Mouse (Mus musculus) c-Kit-negative CD71-positive TER-119-positive erythroid progenitor cells, embryonic 14.5 days (primary cell): ENCODE measurements around the gene Slc6a21.
"Not testable (repeated sequence)": the region's sequence is repeated elsewhere in the genome, so short reads cannot be mapped to it uniquely, and the experiment has no call there.

ENCODE experiments used
- DNase-seq: peaks from one replicate; pipeline ENCODE4 v3.0.0-alpha.2; 2013; ENCODE audit warnings: low read depth, low spot score

Slc6a21 gene

GRCm38 (mm10) chr7:45255822-45256221 lies 21.5 kb upstream of the Slc6a21 start:
- DNase-seq = not testable (repeated sequence)

DNA sequence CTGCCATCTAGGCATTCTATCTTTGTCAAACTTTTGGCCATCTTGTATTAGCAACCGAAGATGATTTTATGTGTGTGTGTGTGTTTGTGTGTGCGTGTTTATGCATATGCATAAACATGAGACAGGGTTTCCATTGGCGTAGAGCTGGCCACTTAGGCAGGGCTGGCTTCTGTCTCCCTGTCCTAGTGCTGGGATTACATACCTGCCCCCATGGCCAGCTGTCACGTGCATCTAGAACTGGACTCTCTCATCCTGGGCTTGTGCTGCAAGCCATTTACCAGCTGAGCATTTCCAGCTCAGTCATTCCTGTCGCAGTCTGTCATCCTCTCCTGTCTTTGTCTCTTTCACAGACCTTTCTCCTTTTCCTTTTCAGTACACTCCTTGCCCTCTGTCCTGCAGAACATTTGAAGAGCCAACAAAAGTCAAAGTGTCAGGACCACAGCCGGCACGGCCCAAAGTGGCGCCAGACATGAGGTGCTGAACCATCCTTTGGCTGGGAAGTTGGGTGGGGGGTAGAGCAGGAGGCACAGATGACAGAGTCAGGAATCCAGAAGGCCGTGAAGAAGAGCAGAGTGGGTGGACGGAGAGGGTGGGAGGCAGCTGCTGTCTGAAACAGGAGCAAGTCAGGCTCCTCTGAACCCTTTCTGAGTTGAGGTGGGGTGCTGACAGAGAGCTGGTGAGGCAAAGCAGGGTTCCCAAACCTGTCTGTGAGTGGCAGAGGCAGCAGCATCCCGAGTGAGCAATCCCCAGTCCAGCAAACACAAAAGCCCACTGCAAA lies 20.1 kb upstream of the Slc6a21 start:
- no peak for DNase-seq

DNA sequence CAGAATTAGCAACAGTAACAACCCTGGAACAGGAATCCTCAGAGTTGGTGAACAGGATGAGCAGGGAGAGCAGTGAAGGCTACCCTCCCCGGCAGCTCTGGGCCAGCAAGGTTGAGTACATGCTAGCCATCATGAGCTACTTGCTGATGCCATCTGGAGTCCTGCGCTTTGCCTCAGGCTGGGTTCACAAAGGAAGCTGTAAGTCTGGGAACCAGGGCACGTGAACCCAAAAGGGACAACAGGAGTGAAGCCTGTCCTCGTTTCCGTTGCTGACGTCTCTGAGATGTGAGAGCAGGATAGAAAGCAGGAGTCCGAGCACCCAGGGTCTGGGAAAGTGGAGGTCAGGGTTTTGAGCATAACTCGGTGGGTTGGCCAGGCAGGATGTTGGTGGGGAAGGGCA lies 18.0 kb upstream of the Slc6a21 start:
- DNase-seq = no peak

GRCm38 (mm10) chr7:45262266-45262665 lies 15.0 kb upstream of the Slc6a21 start:
- no peak for DNase-seq

- DNase-seq = no peak
Observed at GRCm38 (mm10) chr7:45263006-45263607, 14.2 kb upstream of the Slc6a21 start.

DNA sequence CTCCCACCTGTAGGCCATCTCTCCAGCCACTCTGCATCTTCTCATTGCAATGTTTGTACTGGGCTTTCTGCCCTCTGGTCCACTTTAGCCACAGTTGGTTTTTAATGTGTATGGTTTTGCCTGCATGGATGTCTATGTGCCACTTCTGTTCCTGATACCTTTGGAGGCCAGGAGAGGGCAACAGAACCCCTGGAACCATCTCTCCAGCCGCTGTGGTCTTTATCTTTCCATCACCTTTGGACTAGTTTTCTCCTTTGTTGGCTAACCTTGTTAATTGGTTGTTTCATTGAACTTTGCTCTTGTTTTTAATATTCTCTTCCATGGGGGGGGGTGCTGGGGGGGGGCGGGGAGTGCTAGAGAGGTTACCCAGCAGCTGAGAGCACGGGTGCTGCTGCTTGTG lies 13.0 kb upstream of the Slc6a21 start:
- no peak for DNase-seq

- no peak for DNase-seq
Observed at GRCm38 (mm10) chr7:45265518-45265917, 11.8 kb upstream of the Slc6a21 start.

- no peak for DNase-seq
Observed at GRCm38 (mm10) chr7:45272786-45273412, 4.4 kb upstream of the Slc6a21 start.

DNA sequence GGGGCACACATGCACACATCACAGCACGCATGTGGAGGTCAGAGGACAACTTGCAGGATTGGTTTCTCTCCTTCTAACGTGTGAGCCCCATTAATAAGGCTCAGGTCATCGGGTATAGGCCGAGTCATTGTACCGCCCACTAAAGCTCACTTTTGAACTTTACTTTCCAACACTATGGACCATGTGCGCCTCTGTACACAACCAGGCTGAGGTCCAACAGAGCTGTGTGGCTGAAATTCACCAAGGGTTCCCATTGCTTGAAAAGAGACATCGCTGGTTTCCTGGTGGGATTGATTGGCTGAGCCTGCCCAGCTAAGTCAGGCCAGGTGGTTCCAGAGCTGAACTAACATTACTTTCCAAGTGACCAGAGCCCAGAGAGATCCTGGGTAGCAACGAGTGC lies 3.6 kb upstream of the Slc6a21 start:
- no peak for DNase-seq

DNA sequence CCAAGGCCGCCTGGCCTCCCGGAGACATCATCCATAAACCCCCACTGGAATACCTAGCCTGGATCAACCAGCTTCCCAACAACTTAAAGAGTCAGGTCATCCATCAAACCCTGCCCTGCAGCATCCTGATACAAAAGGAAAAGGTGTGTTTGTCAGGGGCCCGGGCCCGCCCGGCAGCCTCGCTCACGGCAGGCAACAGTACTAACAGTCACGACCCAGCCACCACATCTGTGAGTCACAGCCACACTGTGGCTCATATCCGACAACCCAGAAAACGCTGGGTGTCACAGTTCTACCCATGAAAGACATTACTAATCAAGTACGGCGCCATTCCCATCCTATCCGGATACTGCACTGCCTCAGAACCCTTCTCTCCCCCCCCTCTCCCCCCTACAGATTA lies 9.2 kb downstream of the Slc6a21 start:
- DNase-seq = no peak

GRCm38 (mm10) chr7:45296626-45297025 lies 19.3 kb downstream of the Slc6a21 start:
- DNase-seq = no peak

DNA sequence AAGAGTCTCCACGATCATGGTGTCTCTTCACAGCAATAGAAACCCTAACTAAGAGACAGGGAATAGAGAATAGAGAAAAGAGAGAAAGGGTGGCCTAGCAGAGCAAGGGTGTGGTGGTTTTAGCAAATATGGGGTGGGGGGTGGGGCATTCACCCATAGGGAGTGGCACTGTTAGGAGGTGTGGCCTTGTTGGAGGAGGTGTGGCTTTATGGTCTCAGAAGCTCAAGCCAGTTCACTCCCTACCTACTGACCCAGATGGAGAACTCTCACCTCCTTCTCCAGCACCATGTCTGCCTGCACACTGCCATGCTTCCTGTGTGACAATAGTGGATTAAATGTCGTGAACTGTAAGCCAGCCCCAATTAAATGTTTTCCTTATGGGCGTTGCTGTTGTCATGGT lies 20.2 kb downstream of the Slc6a21 start:
- DNase-seq = no peak

DNA sequence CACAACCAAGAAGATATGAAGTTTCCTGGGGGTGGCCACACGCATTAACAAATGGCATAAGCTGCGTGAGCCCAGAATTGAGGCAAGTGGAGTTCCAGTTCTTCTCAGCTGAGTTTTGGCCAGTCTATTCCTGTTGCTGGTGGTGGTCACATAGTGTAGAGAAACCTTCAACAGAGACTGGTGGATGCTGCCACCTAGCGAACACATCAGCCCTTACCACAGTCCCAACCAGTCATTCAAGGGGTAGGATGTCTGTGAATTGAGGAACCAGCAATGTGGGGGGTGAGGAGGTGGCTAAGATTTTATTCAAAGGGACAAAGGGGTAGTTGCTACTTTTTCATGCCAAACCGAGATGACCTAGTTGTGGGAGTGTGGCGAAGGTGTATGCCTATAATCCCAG lies 22.4 kb downstream of the Slc6a21 start:
- DNase-seq = no peak

- no peak for DNase-seq
Observed at GRCm38 (mm10) chr7:45300270-45300669, 23.0 kb downstream of the Slc6a21 start.

DNA sequence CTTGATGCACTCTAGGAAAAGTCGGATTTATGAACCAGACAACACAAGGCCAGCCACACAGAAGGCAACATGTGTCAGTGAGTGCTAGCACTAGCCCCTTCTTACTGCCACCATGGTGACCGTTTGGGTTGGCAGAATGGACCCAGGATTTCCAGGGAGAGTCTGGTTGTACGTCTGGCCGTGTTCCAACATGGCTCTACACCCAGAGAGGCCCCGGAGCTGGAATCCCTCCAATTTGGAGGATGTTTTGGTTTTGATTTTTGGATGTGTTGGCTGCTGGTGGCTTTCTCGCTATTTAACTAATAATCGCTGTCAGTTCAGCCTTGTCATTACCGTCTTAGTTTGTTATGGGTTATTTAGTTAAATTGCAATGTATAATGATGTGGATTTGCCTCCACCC lies 25.3 kb downstream of the Slc6a21 start:
- no peak for DNase-seq

GRCm38 (mm10) chr7:45304869-45305268 lies 27.6 kb downstream of the Slc6a21 start:
- no peak for DNase-seq

DNA sequence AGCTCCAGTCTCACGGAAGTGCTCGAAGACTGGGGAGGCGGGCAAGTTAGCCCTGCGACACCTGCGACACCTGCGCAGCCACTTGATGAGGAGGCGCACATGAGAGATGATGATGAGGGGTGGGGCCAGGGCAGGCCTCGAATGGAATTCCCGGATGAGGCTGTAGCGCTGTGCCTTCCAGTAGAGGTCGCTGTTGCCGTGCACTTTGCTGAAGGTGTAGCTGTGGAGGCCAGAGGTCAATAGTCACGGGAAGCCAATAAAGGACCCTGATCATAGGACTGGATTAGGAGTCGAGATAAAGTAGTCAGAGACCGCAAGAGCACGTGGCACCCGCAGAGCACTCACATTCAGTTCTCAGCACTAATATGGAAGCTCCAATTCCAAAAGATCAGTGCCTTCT lies 28.0 kb downstream of the Slc6a21 start:
- DNase-seq = no peak

DNA sequence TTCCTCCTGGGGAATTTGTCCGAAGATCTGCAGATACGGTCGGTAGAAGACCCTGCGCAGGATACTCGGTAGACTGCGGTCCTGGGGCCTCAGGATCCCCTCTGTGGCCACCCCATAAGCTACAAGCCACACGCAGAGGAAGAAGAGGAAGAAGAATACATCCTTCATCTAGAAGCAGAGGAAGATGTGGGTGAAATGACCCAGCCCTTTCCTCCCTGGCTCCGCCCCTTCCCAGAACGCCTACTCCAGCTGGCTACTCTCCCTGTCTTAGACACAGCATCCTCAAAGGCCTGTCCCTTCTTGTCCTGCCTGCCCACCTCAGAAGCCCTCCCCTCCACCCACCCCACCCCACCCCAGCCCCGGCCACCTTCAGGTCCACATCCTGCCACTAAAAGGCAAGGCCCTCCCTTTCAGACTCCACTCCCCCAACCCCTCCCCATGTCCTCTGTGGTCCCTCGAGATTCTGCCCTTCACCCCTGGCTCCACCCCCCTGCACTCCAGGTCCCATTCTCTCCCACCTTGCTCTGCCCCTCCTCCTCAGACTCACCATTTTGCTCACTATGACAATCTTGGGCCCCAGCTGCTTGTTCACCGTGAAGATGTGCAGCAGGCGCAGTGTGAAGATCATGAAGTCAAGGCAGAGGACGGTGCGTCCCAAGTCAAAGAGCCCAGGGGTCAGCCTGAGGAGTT lies 31.4 kb downstream of the Slc6a21 start:
- DNase-seq = no peak

DNA sequence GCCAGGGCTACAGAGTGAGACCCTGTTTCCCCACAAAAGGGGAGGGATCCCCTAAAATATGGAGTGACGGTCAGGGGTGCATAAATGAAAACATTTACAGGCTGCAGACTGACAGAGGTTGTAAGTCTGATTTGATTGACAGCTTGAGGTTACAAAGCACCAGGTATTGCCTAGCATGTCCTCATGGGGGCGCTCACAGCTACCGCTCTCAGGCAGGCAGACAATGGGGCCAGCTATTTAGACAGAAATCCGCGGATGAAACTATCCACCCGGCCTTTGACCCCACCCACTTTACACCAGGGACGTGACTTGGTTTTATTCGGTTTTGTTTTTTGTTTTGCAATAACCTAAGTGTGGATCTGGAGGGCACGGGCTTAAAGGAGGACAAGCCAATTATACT lies 32.1 kb downstream of the Slc6a21 start:
- DNase-seq = no peak

DNA sequence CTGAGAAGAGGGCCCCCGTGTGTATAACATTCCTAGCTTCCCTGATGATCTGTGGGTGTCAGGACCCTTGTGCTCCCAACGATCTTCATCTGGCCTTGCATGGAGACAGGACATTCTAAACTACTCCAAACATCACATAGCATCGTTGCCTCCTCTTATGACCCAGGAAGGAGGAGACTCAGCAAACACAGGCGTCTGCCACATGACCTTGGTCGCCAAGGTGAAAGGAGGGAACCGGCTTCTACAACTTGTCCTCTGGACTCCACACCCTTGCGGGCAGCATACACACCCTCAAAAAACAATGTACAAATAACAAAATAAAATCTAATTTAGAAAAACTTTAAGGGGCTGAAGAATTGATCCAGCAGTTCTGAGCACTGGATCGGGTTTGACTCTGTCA lies 34.7 kb downstream of the Slc6a21 start:
- no peak for DNase-seq

- DNase-seq = no peak
Observed at GRCm38 (mm10) chr7:45312686-45313453, 35.6 kb downstream of the Slc6a21 start.

- no peak for DNase-seq
Observed at GRCm38 (mm10) chr7:45313495-45313894, 36.2 kb downstream of the Slc6a21 start.
